Mouse (Mus musculus): ENCODE results near the gene Cbx3. TPM values are rescaled to one million over a fixed set of nuclear protein-coding genes. Genes with fewer than 3 reads are reported as not detected.

The Cbx3 gene
- 304 and 316 TPM in 2 replicates for polyA plus RNA-seq (2015; fragmentation: Nextera tagmentation; extraction: Ambion mirVana)

GRCm38 (mm10) chr6:51470311-51471178 lies at the start of gene Cbx3:
TSS of gene Cbx3 (plus strand) at chr6:51470360.

GRCm38 (mm10) chr6:51432535-51433397 lies 37.4 kb upstream of the Cbx3 start, which contains the start of gene Nfe2l3:
TSS of gene Nfe2l3 (plus strand) at chr6:51432670.

DNA sequence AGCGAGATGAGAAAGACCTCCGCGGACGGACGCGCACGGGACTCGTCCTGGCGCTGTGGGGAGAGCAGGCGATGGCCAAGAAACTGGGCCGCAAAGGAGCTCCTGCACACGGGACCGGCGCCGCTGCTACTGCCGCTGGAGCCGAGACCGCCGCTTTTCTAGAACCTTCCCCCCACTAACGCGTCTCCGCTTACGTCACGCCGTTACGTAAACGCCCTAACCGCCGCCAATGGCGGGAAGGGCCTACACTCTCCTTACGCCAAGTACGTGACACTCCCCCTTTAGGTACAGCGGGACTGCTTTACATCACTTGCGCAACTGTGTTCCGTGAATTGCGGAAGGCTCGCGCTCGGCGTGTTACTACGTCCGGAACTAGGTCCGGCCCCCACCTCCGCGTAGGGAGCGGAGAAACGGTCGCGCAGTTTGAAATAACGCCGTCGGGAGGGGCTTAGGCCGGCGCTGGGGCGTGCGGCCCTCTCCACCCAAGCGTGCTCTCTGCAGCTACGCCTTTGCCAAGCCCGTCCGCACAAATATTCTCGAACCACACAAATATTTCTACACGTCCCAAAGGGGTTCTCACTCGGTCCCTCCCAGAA lies 347 bp upstream of the Cbx3 start, which contains the start of gene Hnrnpa2b1:
Gene Hnrnpa2b1, minus strand, starts transcription at position 180 of the 596 bp plus-strand sequence.

GRCm38 (mm10) chr6:51523807-51524320 lies 53.7 kb downstream of the Cbx3 start, which contains the start of gene Snx10:
TSS of gene Snx10 (plus strand) at chr6:51523901.

Other genes starting within 250 kb of the Cbx3 start
- gene Nfe2l3, start 37.7 kb upstream of the Cbx3 start, polyA plus RNA-seq (2015; fragmentation: Nextera tagmentation; extraction: Ambion mirVana) = 3.0 and 5.0 TPM in 2 replicates
- gene Hnrnpa2b1, start 466 bp upstream of the Cbx3 start, polyA plus RNA-seq (2015; fragmentation: Nextera tagmentation; extraction: Ambion mirVana) = 517 and 745 TPM in 2 replicates
- gene Snx10, start 53.5 kb downstream of the Cbx3 start, polyA plus RNA-seq (2015; fragmentation: Nextera tagmentation; extraction: Ambion mirVana) = 18.1 and 29.5 TPM in 2 replicates

Data from adrenal gland, postnatal 0 days (tissue).